Mouse (Mus musculus): ENCODE measurements at regions not wholly inside any gene's neighbourhood (a gene's known extent, or its start where the extent isn't known, plus 50 kb on each side); places are given as distances from the start of the nearest gene placed in this dataset.
A peak's percentile ranks its signal among the peaks of the same experiment; 100 is the strongest.

DNA sequence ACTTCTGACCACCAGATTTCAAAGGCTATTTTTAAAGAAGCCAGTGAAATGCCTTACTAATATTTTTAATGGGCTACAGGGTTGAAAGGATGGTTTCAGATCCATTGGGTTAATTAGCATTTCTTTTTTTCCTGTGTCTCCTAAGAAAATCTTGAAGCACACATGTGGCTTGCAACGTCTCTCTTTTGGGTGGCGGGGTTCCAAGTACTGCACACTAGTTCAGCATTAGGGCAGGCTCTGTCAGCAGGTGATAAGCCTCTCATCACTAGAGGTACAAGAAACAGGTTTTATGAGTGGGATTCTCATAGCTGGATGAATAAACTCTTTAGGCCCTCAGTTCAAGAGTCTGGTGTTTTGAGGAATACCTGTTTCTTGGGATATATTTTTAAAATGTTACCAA is 103.2 kb upstream of the Jun start:
- DNase-seq = no peak

DNA sequence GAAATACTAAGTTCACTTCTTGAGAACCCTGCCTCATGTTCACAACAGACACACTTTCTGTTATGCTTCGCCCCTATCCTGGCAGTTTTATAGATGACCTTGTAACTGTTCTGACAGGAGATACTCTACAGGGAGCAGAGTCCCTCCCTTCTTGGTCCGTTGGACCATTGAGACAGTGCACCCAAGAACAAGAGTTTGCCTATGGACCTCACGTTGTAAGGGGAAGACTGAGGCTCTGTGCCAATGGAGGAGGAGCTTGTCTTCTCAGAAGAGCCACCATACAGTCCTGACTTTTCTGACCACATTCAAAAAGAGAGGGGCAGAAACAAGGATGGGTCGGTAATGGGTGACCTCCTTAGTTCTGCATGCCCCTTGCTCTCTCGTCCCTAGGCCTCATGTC is 103.8 kb upstream of the Jun start:
- no peak for DNase-seq

DNA sequence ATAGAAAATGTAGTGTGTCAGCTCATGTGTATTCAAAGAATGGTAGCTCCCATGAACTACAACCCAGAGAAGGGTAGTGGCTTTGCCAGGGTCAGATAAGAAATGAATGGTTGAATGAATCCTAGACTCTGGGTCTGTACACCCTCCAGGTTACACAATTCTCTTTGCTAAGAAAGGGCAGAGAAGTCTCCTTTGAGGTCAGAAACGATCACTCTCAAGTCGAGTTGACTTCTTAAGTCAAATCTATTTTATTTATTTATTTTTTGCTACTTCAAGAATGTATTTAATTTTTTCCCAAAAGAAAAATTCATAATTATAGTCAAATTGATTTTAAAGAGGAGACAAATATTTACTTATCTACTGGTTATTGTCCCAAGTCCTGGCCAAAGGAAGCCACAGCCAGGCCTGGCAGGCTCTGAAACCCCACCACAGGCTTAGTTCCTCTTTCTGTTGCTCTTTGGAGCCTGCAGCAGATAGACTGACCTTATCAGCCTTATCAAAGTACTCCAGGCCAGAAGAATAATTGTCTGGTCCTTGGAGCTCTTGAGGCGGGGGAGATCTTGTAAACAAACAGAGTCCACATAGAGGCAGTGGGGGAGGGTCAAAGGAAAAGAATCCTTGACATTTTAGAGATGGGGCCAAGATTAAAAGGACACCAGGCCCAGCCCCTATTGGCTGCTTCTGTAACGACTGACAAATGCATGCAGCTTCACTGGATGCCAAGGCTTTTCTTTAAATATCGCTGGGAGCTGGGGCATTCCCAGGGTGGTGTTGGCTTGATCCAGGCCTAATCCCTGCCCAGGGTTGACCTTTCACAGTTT is 104.6 kb upstream of the Jun start:
- no peak for DNase-seq

DNA sequence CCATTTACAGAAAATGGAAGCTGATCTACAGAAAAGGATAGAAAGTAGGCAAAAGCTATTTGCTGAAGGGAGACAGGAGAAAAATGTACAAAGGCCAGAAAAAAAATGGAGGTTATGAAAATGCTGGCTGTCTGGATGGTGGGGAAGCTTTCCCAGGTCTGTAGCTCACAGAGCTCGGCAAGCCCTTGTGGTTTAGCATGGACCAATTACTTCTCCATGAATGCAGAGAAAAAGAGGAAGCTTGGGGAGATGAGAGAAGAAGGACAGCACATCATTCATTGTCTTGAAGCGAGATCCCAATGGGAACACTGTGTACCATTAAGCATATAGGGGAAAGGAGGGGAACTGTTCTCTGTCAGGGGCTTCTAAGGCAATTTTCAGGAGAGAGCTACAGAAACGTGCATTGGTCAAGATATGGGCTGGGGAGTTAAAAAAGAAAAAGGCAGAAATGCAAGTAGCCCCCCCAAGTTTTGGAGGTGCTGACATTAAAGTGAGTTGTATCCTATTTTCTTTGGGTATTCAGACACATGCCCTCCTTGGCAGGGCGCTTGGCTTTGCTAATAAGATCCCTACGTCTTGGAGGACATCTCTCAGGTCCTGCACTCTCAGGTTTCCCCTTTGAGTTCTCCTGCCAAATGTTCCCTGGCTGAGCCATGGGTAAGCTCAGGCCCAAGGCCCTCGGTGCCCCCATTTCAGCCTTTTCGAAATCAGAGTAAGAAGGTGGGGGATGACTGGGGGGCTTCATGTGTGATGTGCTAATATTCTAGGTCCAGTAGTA is 105.8 kb upstream of the Jun start:
- DNase-seq = no peak

DNA sequence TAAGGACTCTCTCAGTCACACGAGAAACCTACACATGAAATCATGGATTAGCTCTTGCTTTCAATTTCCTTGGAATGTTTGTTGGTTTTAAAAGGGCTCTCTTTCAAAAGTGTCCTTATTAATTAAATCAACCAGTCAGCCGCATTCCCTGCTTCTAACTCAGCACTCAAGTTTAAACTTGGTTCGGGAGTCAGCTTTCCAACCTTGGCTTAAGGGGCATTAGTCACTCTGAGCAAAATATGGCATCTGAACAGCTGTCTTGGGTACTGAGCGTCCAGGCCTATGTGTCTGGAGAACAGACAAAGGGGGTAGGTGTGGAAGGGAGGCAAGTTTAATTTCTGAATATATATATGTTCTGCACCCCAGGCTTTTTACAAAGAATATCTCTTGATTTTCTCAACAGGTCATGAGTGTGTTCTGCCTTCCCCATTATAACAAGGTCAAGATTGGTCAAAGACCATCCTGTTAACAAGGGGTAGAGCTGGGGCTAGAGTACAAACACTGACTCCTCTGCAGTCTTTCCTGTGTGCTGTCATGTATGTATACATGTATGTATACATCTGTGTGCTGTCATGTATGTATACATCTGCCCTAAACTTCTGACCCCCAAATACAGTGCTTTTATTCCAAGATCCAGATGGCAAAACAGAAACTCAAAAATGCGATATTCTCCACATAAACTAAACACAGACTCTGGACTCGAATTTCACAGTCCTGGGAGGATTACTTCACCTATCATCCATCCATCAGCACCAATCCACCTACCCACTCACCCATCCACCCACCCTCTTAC is 106.8 kb upstream of the Jun start:
- no peak for DNase-seq

DNA sequence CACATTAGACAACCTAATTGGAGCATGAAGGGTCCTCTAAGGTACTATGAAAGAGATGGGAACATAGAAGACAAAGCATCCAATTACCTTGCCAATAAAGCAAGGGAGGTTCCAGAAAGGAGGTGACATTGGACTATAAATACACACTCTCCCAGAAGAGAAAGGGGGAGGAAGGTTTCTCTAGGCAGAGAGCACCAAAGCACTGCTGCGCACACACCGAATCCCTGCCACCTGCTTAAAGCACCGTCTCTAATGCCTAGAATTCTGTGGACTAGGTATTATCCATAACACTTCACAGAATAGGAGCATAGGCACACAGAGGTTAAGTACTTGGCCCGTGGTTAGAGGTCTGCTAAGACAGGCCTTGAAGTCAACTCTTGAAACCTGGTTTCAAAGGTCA is 107.8 kb upstream of the Jun start:
- DNase-seq = no peak

DNA sequence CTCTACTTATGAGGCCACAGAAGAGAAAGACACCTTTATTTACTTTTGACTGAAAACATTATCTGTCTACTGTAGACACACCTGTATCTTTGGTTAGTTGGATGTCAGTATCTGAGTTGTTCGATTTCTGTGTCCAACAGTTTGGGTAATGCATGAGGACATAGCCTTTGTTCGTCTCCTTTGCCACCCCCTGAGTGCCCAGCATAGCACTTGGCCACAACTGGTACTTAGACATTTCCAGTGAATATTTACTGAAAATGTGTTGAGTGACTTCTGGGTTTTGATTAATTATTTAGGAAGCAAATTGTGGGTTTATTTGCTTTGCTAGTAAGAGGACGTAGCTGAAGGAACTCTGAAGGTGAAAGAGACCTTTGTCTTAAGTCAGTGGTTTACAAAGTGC is 108.4 kb upstream of the Jun start:
- DNase-seq = no peak

DNA sequence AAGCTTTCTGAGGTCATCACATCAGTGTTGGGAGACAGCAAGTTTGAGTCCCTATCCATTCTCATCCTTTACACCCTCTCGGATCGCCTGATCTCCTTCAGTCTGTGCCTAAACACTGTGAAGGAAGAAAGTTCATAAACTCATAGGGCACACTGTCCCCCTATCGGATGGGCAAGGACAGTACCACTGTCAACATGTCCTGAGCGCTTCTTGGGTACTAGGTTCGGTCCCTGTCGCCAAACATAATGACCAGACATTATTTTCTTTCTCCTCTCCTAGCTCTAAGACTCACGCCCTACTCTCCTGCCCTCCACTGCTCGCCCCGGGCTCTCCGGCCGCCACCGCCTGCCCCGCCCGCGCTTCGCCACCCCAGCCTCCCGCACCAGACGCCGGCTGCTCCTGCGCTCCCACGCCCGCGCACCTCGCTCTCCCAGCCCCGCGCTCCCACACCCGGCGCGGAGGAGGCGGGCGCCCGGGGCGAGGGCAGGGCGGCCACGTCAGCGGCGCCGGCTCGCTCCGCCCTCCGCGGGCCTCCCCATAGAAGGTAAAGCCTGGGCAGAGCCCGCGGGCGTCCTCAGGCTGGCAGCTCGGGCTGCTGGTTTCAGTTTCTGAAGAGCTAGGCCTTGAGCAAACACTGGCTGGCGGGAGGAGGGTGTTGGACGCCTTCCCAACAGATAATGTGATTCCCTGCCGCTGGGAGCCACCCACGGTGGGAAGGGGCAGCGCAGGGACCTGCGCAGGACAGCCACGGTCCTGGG is 109.1 kb upstream of the Jun start:
- DNase-seq = peak; percentile 91

DNA sequence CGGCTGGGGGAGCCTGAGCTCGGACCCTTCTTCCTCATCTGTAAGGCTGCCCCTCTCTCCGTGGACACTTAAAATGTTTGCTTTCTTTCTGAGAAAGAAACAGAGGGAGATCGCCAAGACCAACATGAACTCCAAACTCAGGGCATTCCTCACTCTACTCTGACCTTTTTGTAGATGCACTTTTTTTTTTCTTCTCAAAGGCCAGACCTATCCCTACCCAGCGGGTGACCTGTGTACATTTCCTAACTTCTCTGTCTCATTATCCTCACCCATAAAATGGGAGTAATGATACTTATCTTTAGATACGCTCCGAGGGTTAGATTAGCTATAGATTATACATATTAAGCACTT is 109.6 kb upstream of the Jun start:
- DNase-seq = no peak

DNA sequence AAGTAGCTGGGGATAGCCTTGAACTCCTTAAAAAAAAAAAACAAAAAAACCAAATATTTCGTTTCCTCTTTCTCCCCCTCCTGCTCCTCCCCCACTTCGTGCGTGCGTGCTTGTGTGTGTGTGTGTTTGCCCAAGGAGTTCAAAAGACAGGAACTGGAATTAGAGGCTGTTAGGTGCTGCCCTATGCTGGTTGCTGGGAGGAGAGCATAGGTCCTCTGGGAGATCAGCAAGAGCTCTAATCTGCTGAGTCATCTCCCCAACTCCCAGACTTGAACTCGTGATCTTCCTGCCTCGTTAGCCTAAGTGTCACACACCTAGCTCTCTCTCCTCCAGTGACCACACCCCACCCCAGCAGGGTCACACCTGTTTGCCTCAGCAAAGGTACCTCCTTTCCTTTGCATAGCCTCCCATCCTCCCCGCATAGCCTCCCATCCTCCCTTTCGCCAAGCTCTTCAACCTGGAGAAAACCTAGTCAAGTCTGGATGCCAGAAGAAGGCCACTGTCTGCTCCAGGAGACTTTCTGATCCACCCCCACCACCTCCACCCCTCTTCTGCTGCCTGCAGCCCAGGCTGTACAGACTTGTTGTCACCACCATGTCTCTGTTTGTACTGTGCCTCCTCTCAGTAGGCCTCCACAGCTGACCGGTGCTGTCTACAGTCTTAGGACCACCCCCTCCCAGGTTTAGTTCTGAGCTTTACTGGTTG is 110.5 kb upstream of the Jun start:
- no peak for DNase-seq

DNA sequence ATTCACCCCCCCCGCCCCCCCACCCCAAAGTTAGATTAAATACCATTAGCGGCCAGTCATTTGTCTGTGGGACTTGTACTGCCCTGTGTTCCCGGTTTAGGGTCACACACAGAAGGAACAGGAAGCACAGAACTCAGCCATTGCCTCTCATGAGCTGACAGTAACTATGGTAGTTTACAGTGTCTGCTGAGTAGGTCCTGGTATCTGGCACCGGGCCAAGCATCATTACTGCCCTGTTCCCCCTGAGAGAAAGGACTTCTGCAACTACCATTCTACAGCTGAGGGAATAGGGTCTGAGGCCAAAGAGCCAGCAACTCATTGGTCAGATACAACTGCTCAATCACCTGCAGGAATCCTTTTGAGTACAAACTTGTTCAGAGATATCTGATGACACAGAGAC is 111.4 kb upstream of the Jun start:
- no peak for DNase-seq

DNA sequence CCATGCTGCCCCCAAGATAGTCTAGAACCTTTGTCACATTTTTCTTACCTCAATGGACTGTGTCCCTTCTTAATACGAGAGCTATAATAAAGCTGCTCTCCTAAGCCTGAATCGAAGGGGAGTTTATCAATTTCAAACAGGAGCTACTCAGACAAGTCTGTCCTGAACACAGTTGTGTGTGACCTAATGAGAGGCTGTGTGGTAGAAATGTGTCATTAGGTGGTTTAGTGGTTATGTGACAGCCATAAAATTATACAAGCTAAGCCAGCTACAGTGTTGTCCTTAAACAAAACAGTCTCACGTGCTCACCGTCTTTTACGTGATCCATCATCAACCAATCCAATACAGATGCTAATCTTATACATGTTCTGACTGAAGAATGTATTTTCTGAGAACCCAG is 114.5 kb upstream of the Jun start:
- no peak for DNase-seq

DNA sequence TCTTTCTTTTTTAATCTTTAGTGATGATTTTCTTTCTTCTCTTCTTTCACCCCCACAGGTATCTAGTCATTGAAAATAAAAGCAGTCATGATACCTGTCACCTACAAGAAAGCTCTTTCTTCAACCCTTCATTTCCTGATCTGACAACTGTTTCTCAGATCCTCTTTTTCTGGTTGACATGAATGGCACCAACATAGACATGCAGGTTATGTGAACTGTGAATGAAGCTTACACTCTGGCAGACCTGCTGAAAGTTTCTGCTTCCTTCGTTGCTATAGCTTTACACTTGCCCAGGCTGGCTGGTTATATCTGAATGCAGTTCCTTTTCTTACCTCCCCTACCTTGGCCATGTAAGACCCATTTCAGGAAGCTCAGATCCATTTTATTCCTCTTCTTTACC is 115.2 kb upstream of the Jun start:
- no peak for DNase-seq

DNA sequence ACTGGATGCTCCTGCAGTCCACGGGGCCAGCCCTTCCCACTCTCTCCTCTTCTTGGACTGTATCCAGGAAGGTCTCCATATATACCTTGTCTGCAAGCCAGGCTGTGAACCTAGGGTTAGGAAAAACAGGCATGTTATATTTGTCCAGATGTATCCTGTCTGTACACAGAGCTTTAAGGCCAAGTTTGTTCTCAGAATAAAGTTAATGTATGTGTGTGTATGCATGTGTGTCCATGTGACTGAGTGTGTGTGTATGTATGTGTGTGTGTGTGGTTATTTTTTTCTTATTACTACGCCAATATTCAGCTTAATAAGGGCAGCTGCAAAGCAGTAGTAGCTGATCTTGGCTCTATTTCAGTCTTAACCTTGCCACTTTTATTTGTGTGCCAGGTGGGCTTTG is 117.7 kb upstream of the Jun start:
- no peak for DNase-seq

DNA sequence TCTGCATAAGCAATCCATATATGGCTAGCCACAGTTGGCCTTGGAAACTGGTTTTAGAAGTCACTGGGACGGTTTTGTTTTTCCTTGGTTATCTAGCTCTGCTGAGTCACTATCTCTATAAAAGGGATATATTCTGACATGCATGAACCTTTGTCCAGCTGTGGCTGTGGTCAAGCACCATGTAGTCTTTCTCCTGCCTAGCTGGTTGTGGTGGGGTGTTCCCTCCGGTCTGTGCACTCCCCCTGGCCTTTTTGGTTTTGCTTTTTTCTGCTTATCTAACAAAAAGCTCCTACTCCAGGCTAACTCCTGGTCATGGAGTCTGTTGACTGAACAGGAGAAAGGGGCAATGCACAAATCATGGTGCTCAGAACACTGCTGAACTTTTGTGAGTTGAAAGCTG is 125.7 kb upstream of the Jun start:
- DNase-seq = no peak

DNA sequence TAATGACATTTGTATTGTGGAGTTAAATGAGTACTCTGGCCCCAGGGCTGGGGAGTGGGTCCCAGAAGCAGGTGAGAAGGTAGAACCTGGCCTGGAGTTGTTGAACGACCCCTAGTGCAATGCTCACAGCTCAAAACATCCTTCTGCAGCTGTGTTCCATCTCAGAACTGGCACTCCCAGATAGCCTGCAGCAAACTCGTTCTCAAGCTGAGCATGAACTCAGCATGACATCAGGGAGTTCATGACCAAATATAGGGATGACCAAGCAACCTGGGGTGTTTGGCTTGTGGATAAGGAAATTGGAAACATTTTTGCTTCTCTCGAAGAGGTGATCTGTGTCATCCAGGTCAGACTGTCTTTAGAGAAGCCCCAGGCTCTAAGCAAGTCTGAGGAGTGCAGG is 126.4 kb upstream of the Jun start:
- DNase-seq = no peak

DNA sequence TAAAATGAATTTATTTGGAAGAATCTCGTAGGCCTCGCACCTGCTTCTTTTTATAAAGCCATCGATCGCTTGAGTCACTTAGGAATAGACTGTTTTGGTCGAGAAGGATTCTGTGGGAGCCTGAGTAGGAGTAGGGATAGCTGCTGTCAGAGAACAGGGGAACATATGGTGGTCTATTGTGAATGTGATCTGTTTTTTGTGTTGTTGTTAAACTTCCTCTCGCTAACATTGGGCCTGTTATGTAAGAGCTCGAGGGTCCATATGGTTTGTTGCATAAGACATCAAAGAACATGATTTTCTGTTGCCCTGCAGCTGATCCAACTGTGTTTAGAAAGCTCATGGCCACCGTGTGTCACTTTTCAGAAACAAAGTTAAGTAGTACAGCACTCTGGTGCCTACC is 126.9 kb upstream of the Jun start:
- DNase-seq = no peak

DNA sequence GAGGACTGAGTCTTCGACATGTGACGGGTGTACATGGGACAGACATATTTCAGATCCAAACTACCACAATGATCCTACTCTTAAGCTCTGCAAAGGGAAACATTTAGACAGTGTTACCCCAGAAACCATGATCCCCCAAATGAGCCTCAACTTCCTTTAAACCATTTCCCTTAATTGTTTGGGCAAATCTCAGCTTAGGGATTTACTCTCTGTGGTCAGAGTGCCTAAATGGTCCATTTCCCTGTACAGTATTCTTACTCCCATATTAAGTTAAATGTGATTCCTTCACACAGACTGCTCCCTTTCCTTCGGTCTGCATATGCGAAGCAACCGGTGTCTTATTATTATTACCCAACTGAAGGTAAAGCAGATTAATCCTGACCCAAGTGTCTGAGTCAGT is 128.4 kb upstream of the Jun start:
- DNase-seq = no peak

DNA sequence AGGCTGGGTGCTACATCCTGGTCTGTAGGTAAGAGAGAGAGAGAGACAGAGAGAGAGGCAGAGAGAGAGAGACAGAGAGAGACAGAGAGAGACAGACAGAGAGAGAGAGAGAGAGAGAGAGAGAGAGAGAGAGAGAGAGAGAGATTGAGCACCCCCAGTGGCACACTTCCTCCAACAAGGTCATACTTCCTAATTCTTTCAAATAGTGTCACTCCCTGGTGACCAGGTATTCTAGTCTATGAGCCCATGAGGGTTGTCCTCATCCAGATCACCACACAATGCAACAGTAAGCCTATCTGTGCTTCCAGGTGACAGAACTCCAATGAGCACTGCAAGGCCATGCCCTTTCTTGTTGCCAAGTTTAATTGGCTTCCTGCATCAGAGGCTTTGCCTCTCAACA is 129.0 kb upstream of the Jun start:
- no peak for DNase-seq

DNA sequence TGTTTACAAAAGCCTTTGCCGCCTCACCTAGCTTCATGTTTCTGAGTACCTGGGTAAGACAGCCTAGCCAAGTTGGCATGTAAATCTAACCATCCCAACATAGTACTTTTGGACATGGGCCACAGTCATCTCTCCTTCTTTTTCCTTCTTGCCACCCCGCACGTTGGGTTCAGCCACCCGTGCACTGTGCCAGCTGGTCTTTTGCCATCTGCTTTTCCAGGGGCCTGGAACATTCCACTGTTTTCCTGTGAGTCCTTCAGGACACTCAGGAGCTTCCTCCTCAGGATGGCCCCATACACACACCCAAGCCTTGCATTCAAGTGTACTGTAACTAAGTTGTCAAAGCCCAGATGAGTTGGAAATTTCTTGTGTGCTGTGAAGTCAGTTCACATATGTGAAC is 132.2 kb upstream of the Jun start:
- DNase-seq = no peak

DNA sequence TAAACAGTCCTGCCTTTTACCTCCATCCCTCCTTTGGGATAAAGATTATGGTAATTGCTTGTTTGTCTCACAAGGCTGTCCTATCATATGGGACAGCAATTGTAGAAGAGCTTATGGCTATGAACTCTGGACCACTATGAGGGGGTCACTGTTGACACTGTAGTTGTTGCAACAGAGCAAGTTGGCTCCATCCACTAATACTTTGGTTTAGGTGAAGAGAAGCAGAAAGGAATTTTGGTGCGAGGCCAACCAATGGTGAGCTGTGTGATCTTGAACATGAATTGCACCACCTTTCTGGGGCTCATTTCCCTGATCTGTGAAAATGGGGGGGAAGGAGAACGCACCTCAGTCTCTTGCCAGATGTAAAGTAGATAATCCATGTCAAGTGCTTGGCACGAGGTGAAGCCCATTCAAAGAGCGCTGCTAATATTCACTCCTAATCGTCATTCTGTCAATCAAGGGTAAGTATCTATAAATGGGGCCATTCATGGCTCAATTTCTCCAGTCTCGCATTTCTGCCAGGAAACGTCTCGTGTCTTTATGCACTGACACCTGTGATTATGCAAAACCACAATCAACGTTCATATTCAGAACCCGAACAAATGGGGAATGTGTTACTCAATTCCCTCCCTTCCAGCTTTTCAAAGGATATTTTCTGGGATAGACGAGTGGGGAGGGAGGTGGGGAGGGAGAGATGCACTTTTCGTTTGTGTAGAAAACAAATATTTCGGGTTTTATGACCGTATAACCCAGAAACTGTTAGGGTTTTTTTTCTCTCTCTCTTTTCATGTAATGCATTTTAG is 133.3 kb upstream of the Jun start:
- no peak for DNase-seq

DNA sequence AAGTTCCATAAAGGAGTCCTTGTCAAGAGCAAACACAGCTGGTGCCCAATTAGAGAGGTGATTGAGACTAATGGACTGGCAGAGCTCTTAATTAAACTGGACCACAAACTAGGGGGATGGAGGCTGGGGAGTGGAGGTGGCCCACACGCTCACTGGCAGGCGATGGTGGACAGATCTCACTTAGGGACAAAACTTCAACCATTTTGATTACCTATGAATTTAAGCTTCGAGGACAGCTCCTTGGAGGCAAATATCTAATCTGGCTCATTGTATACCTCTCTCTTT is 133.8 kb upstream of the Jun start:
- no peak for DNase-seq

Data from thymus, postnatal 4 days (tissue).